Mouse (Mus musculus) ES-E14 (cell line): ENCODE measurements around the gene Olfr112. TPM values are rescaled to one million over a fixed set of nuclear protein-coding genes. Genes with fewer than 3 reads are reported as not detected.
A peak's percentile ranks its signal among the peaks of the same experiment; 100 is the strongest.
"Not testable (repeated sequence)": the region's sequence is repeated elsewhere in the genome, so short reads cannot be mapped to it uniquely, and the experiment has no call there.

ENCODE experiments used
- DNase-seq: peaks from one replicate; pipeline ENCODE4 v3.0.0-alpha.2; 2013; ENCODE audit warnings: low read depth, low spot score
- H3K27ac ChIP-seq: 2 replicates; pipeline ENCODE4 v1.5.1; 2012; ENCODE audit warnings: low read depth, mild to moderate bottlenecking, low read length, moderate library complexity, mixed read lengths; ENCODE audit not compliant: poor library complexity, insufficient read depth, severe bottlenecking
- H3K36me3 ChIP-seq: 2 replicates; pipeline ENCODE4 v1.6.1; 2012; ENCODE audit warnings: mild to moderate bottlenecking, low read length, moderate library complexity, mixed read lengths; ENCODE audit not compliant: control insufficient read depth, poor library complexity, insufficient read depth, severe bottlenecking
- H3K4me1 ChIP-seq, 2 experiments: fragments of 150-350 bp in 1 of 2; sonication (generic) in 1 of 2; 2 replicates each; pipeline ENCODE4 v1.6.1; 2012; ENCODE audit warnings: low read length in 2 of 2, mild to moderate bottlenecking in 1 of 2, mixed read lengths in 1 of 2; ENCODE audit not compliant: control insufficient read depth in 2 of 2, insufficient read depth in 2 of 2, poor library complexity in 1 of 2
- H3K4me3 ChIP-seq, 2 experiments: fragments of 150-350 bp in 1 of 2; sonication (generic) in 1 of 2; 2 replicates each; pipeline ENCODE4 v1.5.1; 2012; ENCODE audit warnings: low read length in 2 of 2, low read depth in 1 of 2, mild to moderate bottlenecking in 1 of 2, mixed read lengths in 1 of 2; ENCODE audit not compliant: insufficient read depth in 1 of 2, poor library complexity in 1 of 2, severe bottlenecking in 1 of 2
- H3K9ac ChIP-seq: 2 replicates; pipeline ENCODE4 v1.6.1; 2012; ENCODE audit warnings: low read depth, mild to moderate bottlenecking, low read length, mixed read lengths; ENCODE audit not compliant: poor library complexity, insufficient read depth, severe bottlenecking
- H3K9me3 ChIP-seq: fragments of 150-350 bp; sonication (generic); 2 replicates; pipeline ENCODE4 v1.6.1; 2012; ENCODE audit warnings: low read depth, mild to moderate bottlenecking, low read length; ENCODE audit not compliant: control insufficient read depth, insufficient read depth
- CHD2 ChIP-seq: IDR thresholded peaks from 2 replicates; pipeline ENCODE4 v1.6.1; 2014; ENCODE audit warnings: mild to moderate bottlenecking, low read depth, low read length, inconsistent platforms
- HCFC1 ChIP-seq: IDR thresholded peaks from 2 replicates; pipeline ENCODE4 v1.6.1; 2012; ENCODE audit warnings: low read length, inconsistent platforms, borderline replicate concordance; ENCODE audit not compliant: insufficient read depth
- MAFK ChIP-seq: IDR thresholded peaks from 2 replicates; pipeline ENCODE4 v1.6.1; 2014; ENCODE audit warnings: mild to moderate bottlenecking, low read depth, low read length, inconsistent platforms; ENCODE audit not compliant: insufficient read depth
- ZC3H11A ChIP-seq: IDR thresholded peaks from 2 replicates; pipeline ENCODE4 v1.6.1; 2012; ENCODE audit warnings: low read depth, mild to moderate bottlenecking, inconsistent platforms, low read length, borderline replicate concordance
- ZNF384 ChIP-seq: IDR thresholded peaks from 2 replicates; pipeline ENCODE4 v1.6.1; 2012; ENCODE audit warnings: low read depth, low read length, inconsistent platforms
- in situ Hi-C, 2 experiments: fragments of 600-800 bp; cut with MboI; formaldehyde crosslinking; loops; one replicate each; pipeline ENCODE4 v1.15.1; 2025; ENCODE audit warnings: low sequenced_read_pairs in 2 of 2, inconsistent platforms in 1 of 2; ENCODE audit not compliant: unreplicated experiment in 2 of 2
- total RNA-seq: library from RNA; depleted of rRNA; stranded (reverse); fragments of 300-350 nt; gene quantifications from 2 replicates; pipeline ENCODE4 v1.2.3, GENCODE M21; 2012

Olfr112 gene
- total RNA-seq, 1 experiment, result not detected

GRCm38 (mm10) chr17:37543800-37544435 lies 25.3 kb downstream of the Olfr112 start:
- Histone ChIP-seq H3K36me3 (no peaks in the 10 kb centered on the region), H3K9me3 (no peaks in the 10 kb centered on the region), H3K9ac (no peak overlapping the region), H3K27ac (no peak overlapping the region), H3K4me1 (no peaks in the 10 kb centered on the region), H3K4me3 (no peak overlapping the region)
- no peak for DNase-seq
- in situ Hi-C loops, result no loop called here
- TF ChIP-seq HCFC1 (no peak), ZNF384 (no peak), CHD2 (no peak), MAFK (no peak), ZC3H11A (no peak)

DNA sequence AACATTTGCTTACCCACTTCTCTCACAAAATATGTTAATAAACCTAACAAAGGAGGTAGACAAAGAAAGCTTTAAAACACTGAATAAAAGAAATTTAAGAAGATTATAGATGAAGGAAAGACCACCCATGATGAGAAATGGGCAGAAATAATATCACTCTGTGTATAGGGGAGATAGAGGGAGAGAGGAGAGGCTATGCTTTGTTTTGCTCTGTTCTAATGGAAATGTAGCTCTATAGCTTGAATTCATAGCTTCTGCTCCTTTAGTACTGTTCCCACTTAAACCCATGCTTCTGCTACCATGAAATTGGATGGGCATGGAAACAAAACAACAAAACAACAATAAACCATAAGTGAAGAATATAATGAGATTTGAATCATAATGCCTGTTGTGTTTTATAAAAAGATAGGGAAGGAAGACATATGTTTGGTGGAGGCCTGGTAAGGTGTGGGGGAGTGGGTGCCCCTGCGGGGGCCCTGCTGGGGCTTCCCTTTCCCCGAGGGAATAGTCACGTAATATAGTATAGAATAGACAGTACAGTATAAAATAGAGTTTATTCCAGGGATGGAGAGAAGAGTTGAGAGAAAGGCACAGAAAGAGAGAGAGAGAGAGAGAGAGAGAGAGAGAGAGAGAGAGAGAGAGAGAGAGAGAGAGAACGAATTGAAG lies 27.7 kb downstream of the Olfr112 start:
- Histone ChIP-seq H3K27ac (no peak overlapping the region), H3K9ac (no peak overlapping the region), H3K36me3 (no peaks in the 10 kb centered on the region), H3K4me1 (no peaks in the 10 kb centered on the region), H3K9me3 (no peaks in the 10 kb centered on the region), H3K4me3 (no peak overlapping the region)
- in situ Hi-C loops, result no loop called here
- TF ChIP-seq MAFK (no peak), CHD2 (no peak), ZC3H11A (no peak), ZNF384 (no peak), HCFC1 (no peak)
- DNase-seq, result no peak

- H3K4me3 ChIP-seq, H3K4me1 ChIP-seq, H3K27ac ChIP-seq, H3K9ac ChIP-seq, in situ Hi-C loops, DNase-seq, H3K36me3 ChIP-seq, H3K9me3 ChIP-seq: not testable (repeated sequence)
Measured at GRCm38 (mm10) chr17:37538416-37538815, 30.8 kb downstream of the Olfr112 start.

DNA sequence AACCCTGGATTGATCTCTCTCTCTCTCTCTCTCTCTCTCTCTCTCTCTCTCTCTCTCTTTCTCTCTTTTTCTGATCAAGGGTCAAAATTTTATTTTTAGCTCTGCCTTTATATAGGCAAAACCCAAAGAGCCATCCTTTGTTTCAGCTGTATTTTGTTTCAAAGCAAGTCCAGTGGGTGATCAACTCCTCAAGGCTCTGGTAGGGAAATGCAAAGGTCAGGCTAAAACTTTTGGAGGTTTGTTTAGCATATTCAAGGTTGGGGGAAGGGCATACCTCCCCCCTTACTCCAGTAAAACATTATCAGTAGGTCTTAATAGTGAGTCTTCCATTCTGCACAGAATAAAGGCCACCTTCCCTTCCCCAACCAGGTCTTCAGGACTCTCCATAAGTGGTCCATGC lies 34.1 kb downstream of the Olfr112 start:
- H3K4me1 ChIP-seq, result no peaks in the 10 kb centered on the region
- no peaks in the 10 kb centered on the region for H3K36me3 ChIP-seq
- TF ChIP-seq MAFK, result no peak
- TF ChIP-seq CHD2, result no peak
- TF ChIP-seq HCFC1, result no peak
- no peak for TF ChIP-seq ZNF384
- no peak for TF ChIP-seq ZC3H11A
- DNase-seq, result peak; percentile 38
- H3K4me3 ChIP-seq, result no peak overlapping the region
- no peak overlapping the region; the same call in 1 of the 2 replicates for H3K27ac ChIP-seq
- in situ Hi-C loops, result no loop called here
- no peak overlapping the region for H3K9ac ChIP-seq
- no peaks in the 10 kb centered on the region for H3K9me3 ChIP-seq

DNA sequence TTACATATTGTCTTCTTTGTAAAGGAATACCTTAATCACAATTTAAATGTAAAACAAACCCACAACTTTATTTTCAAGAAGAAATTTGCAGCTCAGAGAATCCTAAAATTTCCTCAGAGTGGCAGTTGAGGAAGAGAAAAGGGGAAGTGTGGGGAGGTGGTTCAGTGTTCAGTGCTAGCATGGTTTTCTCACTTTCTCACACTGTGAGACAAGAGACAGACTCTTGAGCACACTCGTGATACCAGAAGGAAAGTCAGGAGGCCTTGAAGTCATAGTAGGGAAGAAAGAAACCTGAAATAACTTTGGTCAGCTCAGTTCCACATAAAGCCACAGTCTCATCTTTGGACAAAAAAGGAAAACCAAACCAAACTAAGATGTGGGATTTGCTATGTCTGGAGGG lies 43.8 kb downstream of the Olfr112 start:
- H3K9ac ChIP-seq, DNase-seq, H3K4me1 ChIP-seq, in situ Hi-C loops, H3K27ac ChIP-seq, H3K9me3 ChIP-seq, H3K36me3 ChIP-seq, H3K4me3 ChIP-seq: not testable (repeated sequence)

DNA sequence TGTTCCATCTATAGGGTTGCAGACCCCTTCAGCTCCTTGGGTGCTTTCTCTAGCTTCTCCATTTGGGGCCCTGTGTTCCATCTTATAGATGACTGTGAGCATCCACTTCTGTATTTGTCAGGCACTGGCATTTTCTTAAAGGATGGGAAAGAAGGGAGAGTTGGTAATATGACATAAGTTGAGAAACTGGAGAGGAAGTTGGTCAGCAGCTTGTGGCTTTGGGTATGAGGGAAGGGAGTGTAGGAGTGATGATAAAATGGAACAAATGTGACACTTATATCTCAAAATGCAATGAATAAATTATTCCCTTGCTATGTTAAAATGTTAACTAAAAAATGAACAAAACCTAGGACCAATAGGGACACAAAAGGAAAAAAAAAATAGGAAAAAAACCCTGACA lies 44.6 kb downstream of the Olfr112 start:
- H3K9me3 ChIP-seq, H3K9ac ChIP-seq, DNase-seq, in situ Hi-C loops, H3K4me1 ChIP-seq, H3K36me3 ChIP-seq, H3K4me3 ChIP-seq, H3K27ac ChIP-seq: not testable (repeated sequence)
